Mouse (Mus musculus): ENCODE data around the gene Olfr221. TPM values are rescaled to one million over a fixed set of nuclear protein-coding genes. Genes with fewer than 3 reads are reported as not detected.
A peak's percentile ranks its signal among the peaks of the same experiment; 100 is the strongest.

Gene Olfr221
- total and polyA plus RNA-seq, 2 experiments, result not detected

DNA sequence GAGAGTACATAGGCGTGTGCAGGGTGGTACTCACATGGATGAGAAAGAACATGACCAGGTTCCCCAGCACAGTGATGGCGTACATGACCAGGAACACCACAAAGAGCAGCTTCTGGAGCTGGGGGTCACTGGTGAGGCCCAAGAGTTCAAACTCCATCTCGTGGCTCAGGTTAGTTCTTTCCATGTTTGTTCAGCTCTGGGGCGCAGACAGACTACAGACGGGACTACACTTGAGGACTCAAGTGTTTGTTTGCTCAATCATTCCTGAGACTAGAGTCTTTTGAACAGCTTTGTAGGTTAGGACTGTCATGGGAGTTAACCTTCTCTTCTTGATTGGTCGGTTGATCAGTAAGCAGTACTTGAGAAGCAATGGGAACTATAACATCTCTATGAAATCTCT lies 6.3 kb downstream of the Olfr221 start:
- Histone ChIP-seq H3K27me3 (ENCODE audit: control insufficient read depth, insufficient read depth, low read length) (no peaks in the 10 kb centered on the region), H3K79me2 (ENCODE audit: control insufficient read depth, insufficient read depth, low read length) (no peaks in the 10 kb centered on the region), H3K9ac (ENCODE audit: low read depth, low read length) (no peak overlapping the region), H3K36me3 (ENCODE audit: control insufficient read depth, insufficient read depth, low read length) (no peaks in the 10 kb centered on the region), H3K27ac (replicated peaks; ENCODE audit: insufficient read depth, low read depth, low read length) (no peak overlapping the region), H3K4me1 (ENCODE audit: control insufficient read depth, insufficient read depth, low read length) (peaks cover 10% of the 10 kb centered on the region), H3K4me3 (ENCODE audit: insufficient read depth, low read depth, low read length) (no peak overlapping the region)
- no peak for DNase-seq (ENCODE audit: extremely low read depth, low read depth, low spot score)
- 65% methylated on average over 6 of the region's 6 CpGs for WGBS
- TF ChIP-seq CTCF (IDR thresholded peaks at IDR 0.05; ENCODE audit: low read depth, low read length), result no peak
- TF ChIP-seq POLR2A (IDR thresholded peaks at IDR 0.05; ENCODE audit: extremely low read depth, insufficient read depth, low read length), result no peak

DNA sequence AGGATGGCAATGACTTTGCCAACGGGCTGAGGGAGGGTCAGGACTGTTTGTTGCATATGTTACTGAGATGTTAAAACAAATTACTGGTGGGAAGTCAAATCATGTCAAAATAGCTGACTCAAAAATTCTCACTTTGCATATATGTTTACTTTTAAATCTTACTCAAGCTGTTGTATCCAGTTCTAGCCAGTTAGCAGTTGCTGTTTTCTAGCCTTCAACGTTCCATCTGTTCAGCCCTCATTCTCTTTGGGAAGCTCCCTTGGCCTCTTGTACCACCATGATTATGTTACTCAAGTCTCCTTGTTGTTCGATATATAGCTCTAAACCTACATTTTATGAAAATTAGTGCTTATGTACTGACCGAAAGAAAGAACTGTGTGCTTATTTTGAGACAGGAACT lies 15.9 kb downstream of the Olfr221 start:
- TF ChIP-seq POLR2A (IDR thresholded peaks at IDR 0.05; ENCODE audit: extremely low read depth, insufficient read depth, low read length) (no peak), CTCF (IDR thresholded peaks at IDR 0.05; ENCODE audit: low read depth, low read length) (no peak)
- no peaks in the 10 kb centered on the region for H3K36me3 ChIP-seq (ENCODE audit: control insufficient read depth, insufficient read depth, low read length)
- H3K4me1 ChIP-seq (ENCODE audit: control insufficient read depth, insufficient read depth, low read length), result peaks cover 6% of the 10 kb centered on the region; the same call in 1 of the 2 replicates
- no peaks in the 10 kb centered on the region for H3K79me2 ChIP-seq (ENCODE audit: control insufficient read depth, insufficient read depth, low read length)
- WGBS, result 85% methylated on average over 4 of the region's 4 CpGs
- no peak overlapping the region for H3K9ac ChIP-seq (ENCODE audit: low read depth, low read length)
- DNase-seq (ENCODE audit: extremely low read depth, low read depth, low spot score), result no peak
- H3K27me3 ChIP-seq (ENCODE audit: control insufficient read depth, insufficient read depth, low read length), result no peaks in the 10 kb centered on the region
- no peak overlapping the region for H3K4me3 ChIP-seq (ENCODE audit: insufficient read depth, low read depth, low read length)
- no peak overlapping the region for H3K27ac ChIP-seq (replicated peaks; ENCODE audit: insufficient read depth, low read depth, low read length)

DNA sequence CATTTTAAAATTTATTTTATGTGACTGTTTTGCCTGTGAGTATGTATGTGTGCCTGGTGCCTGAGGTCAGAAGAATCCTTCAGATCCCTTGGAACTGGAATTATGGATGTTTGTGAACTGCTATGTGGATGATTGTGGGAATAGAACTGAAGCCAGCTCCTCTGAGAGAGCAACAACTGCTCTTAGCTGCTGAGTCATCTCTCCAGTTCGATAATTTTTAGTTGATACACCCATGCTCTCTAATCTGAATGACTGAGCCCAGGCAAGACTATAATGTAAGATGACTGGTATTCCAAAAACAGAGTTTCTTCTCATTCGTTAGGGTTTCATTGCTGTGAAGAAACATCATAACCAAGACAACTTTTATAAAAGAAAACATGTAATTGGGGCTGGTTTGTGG lies 18.1 kb downstream of the Olfr221 start:
- no peak for DNase-seq (ENCODE audit: extremely low read depth, low read depth, low spot score)

DNA sequence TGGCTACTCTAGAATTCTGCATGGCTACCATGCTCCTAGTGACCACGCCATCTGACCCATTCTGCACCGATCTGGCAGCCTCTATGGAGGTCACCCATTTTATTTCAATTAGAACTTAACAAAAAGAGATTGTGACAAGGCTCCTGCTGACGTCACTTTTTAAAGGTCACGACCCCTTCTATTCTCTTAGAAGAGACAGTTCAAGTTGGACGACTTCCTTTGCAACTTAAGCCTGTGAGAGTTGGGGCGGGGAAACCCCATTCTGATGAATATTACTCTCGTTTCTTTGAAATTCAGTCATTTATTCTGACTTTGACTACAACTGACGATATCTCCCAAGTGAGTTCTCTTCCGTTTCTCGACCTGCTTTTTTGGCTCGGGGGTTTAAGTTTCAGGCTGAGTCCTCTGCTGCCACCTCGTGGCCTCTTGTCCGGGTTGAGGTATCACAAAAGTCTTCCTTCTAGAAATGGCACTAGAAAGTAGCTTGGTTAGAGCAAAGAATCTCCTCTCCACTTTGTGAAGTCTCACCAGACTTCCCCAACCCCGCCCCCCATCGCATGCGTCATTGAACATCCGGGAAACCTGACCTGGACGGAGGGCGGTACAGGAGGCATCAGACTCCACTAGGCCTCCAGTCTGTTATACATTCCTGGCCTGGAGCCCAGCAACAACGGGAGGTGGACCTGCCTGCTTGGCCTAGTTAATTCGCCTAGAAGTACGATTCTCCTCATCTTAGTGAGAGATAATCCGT lies 19.4 kb downstream of the Olfr221 start:
- Histone ChIP-seq H3K9ac (ENCODE audit: low read depth, low read length) (peak overlapping the region; percentile 10), H3K79me2 (ENCODE audit: control insufficient read depth, insufficient read depth, low read length) (peaks cover 12% of the 10 kb centered on the region; the same call in 1 of the 2 replicates), H3K36me3 (ENCODE audit: control insufficient read depth, insufficient read depth, low read length) (no peaks in the 10 kb centered on the region), H3K4me1 (ENCODE audit: control insufficient read depth, insufficient read depth, low read length) (peaks cover 19% of the 10 kb centered on the region), H3K27me3 (ENCODE audit: control insufficient read depth, insufficient read depth, low read length) (no peaks in the 10 kb centered on the region), H3K4me3 (ENCODE audit: insufficient read depth, low read depth, low read length) (peak overlapping the region; percentile 25), H3K27ac (replicated peaks; ENCODE audit: insufficient read depth, low read depth, low read length) (peak overlapping the region; percentile 17)
- 3% methylated on average over 23 of the region's 23 CpGs for WGBS
- TF ChIP-seq POLR2A (IDR thresholded peaks at IDR 0.05; ENCODE audit: extremely low read depth, insufficient read depth, low read length) (no peak), CTCF (IDR thresholded peaks at IDR 0.05; ENCODE audit: low read depth, low read length) (peak; percentile 71)
- DNase-seq (ENCODE audit: extremely low read depth, low read depth, low spot score), result peak; percentile 78

More for the DNA sequence above, 18.1 kb downstream of the Olfr221 start:
- TF ChIP-seq CTCF (IDR thresholded peaks at IDR 0.05; ENCODE audit: low read depth, low read length) (no peak), POLR2A (IDR thresholded peaks at IDR 0.05; ENCODE audit: extremely low read depth, insufficient read depth, low read length) (no peak)
- no peak overlapping the region for H3K9ac ChIP-seq (ENCODE audit: low read depth, low read length)
- H3K79me2 ChIP-seq (ENCODE audit: control insufficient read depth, insufficient read depth, low read length), result peaks cover 2% of the 10 kb centered on the region; the same call in 1 of the 2 replicates
- H3K4me1 ChIP-seq (ENCODE audit: control insufficient read depth, insufficient read depth, low read length), result peaks cover 9% of the 10 kb centered on the region; the same call in 1 of the 2 replicates
- no peaks in the 10 kb centered on the region for H3K36me3 ChIP-seq (ENCODE audit: control insufficient read depth, insufficient read depth, low read length)
- H3K4me3 ChIP-seq (ENCODE audit: insufficient read depth, low read depth, low read length), result no peak overlapping the region
- H3K27ac ChIP-seq (replicated peaks; ENCODE audit: insufficient read depth, low read depth, low read length), result no peak overlapping the region
- H3K27me3 ChIP-seq (ENCODE audit: control insufficient read depth, insufficient read depth, low read length), result no peaks in the 10 kb centered on the region
- WGBS, result 85% methylated on average over 2 of the region's 2 CpGs

DNA sequence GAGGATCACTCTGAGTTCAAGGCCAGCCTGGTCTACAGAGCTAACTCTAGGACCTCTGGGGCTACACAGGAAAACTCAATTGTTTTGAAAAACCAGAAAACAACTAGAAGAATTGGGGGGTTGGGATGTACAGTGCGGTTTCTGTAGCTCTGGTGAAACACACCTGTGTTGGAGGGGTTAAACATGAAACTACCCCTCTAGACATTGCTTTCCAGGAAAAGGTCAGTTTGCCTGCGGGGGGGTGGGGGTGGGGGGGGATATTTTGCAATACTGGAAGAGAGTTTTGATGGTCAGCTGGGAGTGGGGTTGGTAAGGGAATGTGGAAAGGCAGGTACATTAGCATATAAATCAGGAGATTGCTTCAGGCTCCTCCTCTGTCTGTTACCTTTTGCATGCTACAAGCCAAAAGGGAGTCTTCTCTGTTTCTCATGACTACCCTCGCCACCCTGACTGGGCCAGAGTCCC lies 20.0 kb downstream of the Olfr221 start:
- Histone ChIP-seq H3K9ac (ENCODE audit: low read depth, low read length) (no peak overlapping the region), H3K4me3 (ENCODE audit: insufficient read depth, low read depth, low read length) (no peak overlapping the region)

More for the DNA sequence above, 20.0 kb downstream of the Olfr221 start:
- peaks cover 12% of the 10 kb centered on the region; the same call in 1 of the 2 replicates for H3K79me2 ChIP-seq (ENCODE audit: control insufficient read depth, insufficient read depth, low read length)
- H3K36me3 ChIP-seq (ENCODE audit: control insufficient read depth, insufficient read depth, low read length), result no peaks in the 10 kb centered on the region
- H3K27ac ChIP-seq (replicated peaks; ENCODE audit: insufficient read depth, low read depth, low read length), result peak overlapping the region; percentile 17
- no peak for TF ChIP-seq CTCF (IDR thresholded peaks at IDR 0.05; ENCODE audit: low read depth, low read length)
- no peak for TF ChIP-seq POLR2A (IDR thresholded peaks at IDR 0.05; ENCODE audit: extremely low read depth, insufficient read depth, low read length)
- no peaks in the 10 kb centered on the region for H3K27me3 ChIP-seq (ENCODE audit: control insufficient read depth, insufficient read depth, low read length)
- peaks cover 19% of the 10 kb centered on the region for H3K4me1 ChIP-seq (ENCODE audit: control insufficient read depth, insufficient read depth, low read length)
- WGBS, result 41% methylated on average over 3 of the region's 3 CpGs
- no peak for DNase-seq (ENCODE audit: extremely low read depth, low read depth, low spot score)
